Mouse (Mus musculus): ENCODE measurements around the gene Zfp62.

DNA sequence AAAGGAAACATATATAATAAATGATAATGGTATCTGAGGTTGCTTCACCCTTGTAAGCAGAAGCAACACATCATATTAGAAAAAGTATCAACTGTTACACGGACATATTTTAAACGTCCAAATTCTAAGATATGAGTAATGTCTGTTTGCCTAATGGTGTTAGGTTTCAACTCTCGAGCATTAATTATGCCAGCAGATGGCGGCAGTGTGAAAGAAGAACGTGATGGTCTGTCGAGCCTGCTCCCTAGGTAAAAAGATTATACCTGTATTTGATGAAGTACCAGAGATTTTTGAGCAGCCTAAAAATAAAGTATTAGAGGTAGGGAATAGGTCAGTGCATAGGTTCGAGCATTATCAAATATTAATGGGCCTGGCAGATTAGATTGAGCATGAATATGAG lies 13.4 kb upstream of the Zfp62 start:
- TF ChIP-seq CTCF (IDR thresholded peaks at IDR 0.05; ENCODE audit: low read depth) = peak; percentile 83
- no peak for TF ChIP-seq EP300 (IDR thresholded peaks at IDR 0.05; ENCODE audit: low read depth)
